In genomic region chr3:99249906-99250305, GRCm38 (mm10) we compare ENCODE assay signal across 12 mouse cellular contexts. TPM values are rescaled to one million over a fixed set of nuclear protein-coding genes. Genes with fewer than 3 reads are reported as not detected.
A peak's percentile ranks its signal among the peaks of the same experiment; 100 is the strongest.
DNase-seq lines count a peak whose midpoint lies in the region; ATAC-seq and TF ChIP-seq lines count a peak whose summit lies in the region.
"Had no signal": no experiment of that assay in that cellular context is flagged by ENCODE, and none has a peak within 500 bp of the region (broad histone marks: within the 10 kb centered on the region; RNA-seq: fewer than 3 reads in every experiment).

No protein-coding gene starts in this region.

- DNase-seq in hindbrain, postnatal 0 days (ENCODE audit: low spot score) = no peak
- peak; percentile 59 for DNase-seq in ES-CJ7 (ENCODE audit: low read depth, low spot score)
- DNase-seq in embryo, embryonic 10 days (ENCODE audit: low spot score) = peak; percentile 65
- no peak for DNase-seq in right cerebral cortex, postnatal 14 days
- DNase-seq in layer of hippocampus, postnatal 36 days = no peak
- DNase-seq: cerebellum, adult 8-10 months had no signal

- ATAC-seq in hindbrain, postnatal 0 days = no peak
- ATAC-seq in hindbrain, embryonic 16.5 days = no peak
- ATAC-seq in limb, embryonic 12.5 days (ENCODE audit: insufficient number of reproducible peaks, insufficient read depth, low FRiP score, low TSS enrichment, low read depth) = no peak
- ATAC-seq in megakaryocyte-erythroid progenitor cell, adult 5-6 weeks (replicated peaks; ENCODE audit: low FRiP score, low TSS enrichment, poor library complexity, severe bottlenecking) = no peak

- H3K4me3 ChIP-seq in hindbrain, postnatal 0 days (ENCODE audit: low read length) = no peak overlapping the region
- H3K4me3 ChIP-seq in hindbrain, embryonic 16.5 days (ENCODE audit: low read length) = no peak overlapping the region
- H3K4me3 ChIP-seq in limb, embryonic 12.5 days (replicated peaks) = peak overlapping the region; percentile 24
- H3K4me3 ChIP-seq: erythroblast, embryonic 14.5 days; midbrain, embryonic 12.5 days had no signal

- peaks cover 91% of the 10 kb centered on the region for H3K27me3 ChIP-seq in hindbrain, postnatal 0 days (ENCODE audit: insufficient read depth, low read length)
- H3K27me3 ChIP-seq in hindbrain, embryonic 16.5 days (replicated peaks; ENCODE audit: control insufficient read depth, insufficient read depth, low read length) = peaks cover 73% of the 10 kb centered on the region
- peaks cover 40% of the 10 kb centered on the region for H3K27me3 ChIP-seq in limb, embryonic 12.5 days

- H3K9ac ChIP-seq in hindbrain, postnatal 0 days (replicated peaks; ENCODE audit: low read length) = no peak overlapping the region
- no peak overlapping the region for H3K9ac ChIP-seq in hindbrain, embryonic 16.5 days (ENCODE audit: low read depth, low read length)
- H3K9ac ChIP-seq in limb, embryonic 12.5 days (replicated peaks) = peak overlapping the region; percentile 51; the same call in 1 of the 2 replicates
- H3K9ac ChIP-seq: midbrain, embryonic 12.5 days had no signal

- peak; percentile 37 for TF ChIP-seq CTCF in hindbrain, postnatal 0 days (IDR thresholded peaks at IDR 0.05; ENCODE audit: low read depth)

- H3K9me3 ChIP-seq in hindbrain, postnatal 0 days (ENCODE audit: low read length) = no peaks in the 10 kb centered on the region
- peaks cover 3% of the 10 kb centered on the region for H3K9me3 ChIP-seq in hindbrain, embryonic 16.5 days (ENCODE audit: control insufficient read depth, low read length)
- H3K9me3 ChIP-seq in limb, embryonic 12.5 days = no peaks in the 10 kb centered on the region
- H3K9me3 ChIP-seq: midbrain, embryonic 12.5 days had no signal

- WGBS in hindbrain, postnatal 0 days = 3% methylated on average over 6 of the region's 6 CpGs
- under 1% methylated on average over 6 of the region's 6 CpGs for WGBS in hindbrain, embryonic 16.5 days
- WGBS in limb, embryonic 12.5 days = under 1% methylated on average over 6 of the region's 6 CpGs

- no peak overlapping the region for H3K4me2 ChIP-seq in hindbrain, postnatal 0 days (ENCODE audit: low read depth, low read length)
- H3K4me2 ChIP-seq in hindbrain, embryonic 16.5 days (ENCODE audit: low read length) = no peak overlapping the region
- peak overlapping the region; percentile 66 for H3K4me2 ChIP-seq in limb, embryonic 12.5 days
- H3K4me2 ChIP-seq: midbrain, embryonic 12.5 days had no signal

- H3K36me3 ChIP-seq in hindbrain, postnatal 0 days (ENCODE audit: insufficient read depth, low read length) = no peaks in the 10 kb centered on the region
- H3K36me3 ChIP-seq in hindbrain, embryonic 16.5 days (ENCODE audit: control insufficient read depth, insufficient read depth, low read length) = no peaks in the 10 kb centered on the region
- no peaks in the 10 kb centered on the region for H3K36me3 ChIP-seq in limb, embryonic 12.5 days
- H3K36me3 ChIP-seq: midbrain, embryonic 12.5 days had no signal

- no peak overlapping the region for H3K27ac ChIP-seq in hindbrain, postnatal 0 days
- no peak overlapping the region for H3K27ac ChIP-seq in hindbrain, embryonic 16.5 days (ENCODE audit: low read depth, low read length)
- peak overlapping the region; percentile 100 for H3K27ac ChIP-seq in limb, embryonic 12.5 days
- H3K27ac ChIP-seq: midbrain, embryonic 12.5 days had no signal

- no peaks in the 10 kb centered on the region for H3K4me1 ChIP-seq in hindbrain, postnatal 0 days (ENCODE audit: insufficient read depth, low read length)
- peaks cover 9% of the 10 kb centered on the region for H3K4me1 ChIP-seq in hindbrain, embryonic 16.5 days (ENCODE audit: control insufficient read depth, insufficient read depth, low read depth, low read length)
- peaks cover 65% of the 10 kb centered on the region for H3K4me1 ChIP-seq in limb, embryonic 12.5 days (replicated peaks)

RNA-seq across cellular contexts. Expression of gene Tbx15, which starts 9.7 kb away (rescaled TPM):
- total RNA-seq in hindbrain, postnatal 0 days (2014; rRNA removed) = 2.9 and 4.3 TPM in 2 replicates
- 0.64 TPM in 2 replicates for polyA plus RNA-seq in hindbrain, postnatal 0 days (2015; fragmentation: Nextera tagmentation; extraction: Ambion mirVana)
- polyA plus RNA-seq in hindbrain, embryonic 16.5 days (2015; fragmentation: Nextera tagmentation; extraction: Ambion mirVana) = 0.66 and 1.0 TPM in 2 replicates
- 26.5 and 32.6 TPM in 2 replicates for polyA plus RNA-seq in limb, embryonic 12.5 days (2016; fragmentation: Nextera tagmentation; extraction: Ambion mirVana)
- total RNA-seq in layer of hippocampus, postnatal 36 days (2021) = under 1 TPM; 0.45 to 0.94 TPM
- total RNA-seq in megakaryocyte-erythroid progenitor cell, adult 5-6 weeks (2014; fragmentation: Nextera tagmentation) = not detected in 2 replicates
- total RNA-seq in megakaryocyte-erythroid progenitor cell, adult 5-6 weeks (2017) = not detected in 2 replicates
- polyA plus RNA-seq: erythroblast, embryonic 14.5 days; small intestine, adult 2 months had no signal

Comparison
In these comparisons a context has a peak if more than half of its experiments do, and no peak if none do; other contexts are left out.
1. DNase-seq: peak in ES-CJ7 (single experiment) and embryo, embryonic 10 days (single experiment); none in hindbrain, postnatal 0 days (single experiment), right cerebral cortex, postnatal 14 days (single experiment) and layer of hippocampus, postnatal 36 days (0 of 2).